19 mouse cellular contexts compared by ENCODE assay signal in the genomic region with DNA sequence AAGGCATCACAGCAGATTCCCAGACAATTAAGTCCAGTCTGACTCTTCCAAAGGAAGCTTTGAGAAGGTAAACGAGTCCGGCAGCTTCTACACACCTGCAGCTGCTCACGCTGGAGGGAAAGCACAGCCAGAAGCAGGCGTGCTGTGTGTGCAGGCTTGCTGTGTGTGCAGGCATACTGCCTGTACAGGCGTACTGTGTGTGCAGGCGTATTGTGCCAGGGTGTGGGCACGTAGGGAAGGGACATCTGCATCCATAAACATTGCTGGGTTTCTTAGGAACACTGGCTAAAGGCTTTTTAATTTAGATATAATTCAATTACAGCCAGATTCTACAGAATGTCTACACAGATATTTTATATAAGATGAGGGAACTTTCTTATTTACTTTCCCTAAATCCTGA. TPM values are rescaled to one million over a fixed set of nuclear protein-coding genes. Genes with fewer than 3 reads are reported as not detected.
A peak's percentile ranks its signal among the peaks of the same experiment; 100 is the strongest.
DNase-seq lines count a peak whose midpoint lies in the region; ATAC-seq and TF ChIP-seq lines count a peak whose summit lies in the region.
"Had no signal": no experiment of that assay in that cellular context is flagged by ENCODE, and none has a peak within 500 bp of the region (broad histone marks: within the 10 kb centered on the region; RNA-seq: fewer than 3 reads in every experiment).

No protein-coding gene starts in this region.

- H3K4me1 ChIP-seq in heart, embryonic 13.5 days: peaks cover 71% of the 10 kb centered on the region
- peaks cover 38% of the 10 kb centered on the region for H3K4me1 ChIP-seq in kidney, postnatal 0 days (replicated peaks; ENCODE audit: insufficient read depth, low read length)
- H3K4me1 ChIP-seq in embryonic facial prominence, embryonic 13.5 days: peaks cover 50% of the 10 kb centered on the region

- no peak for TF ChIP-seq CTCF in kidney, postnatal 0 days (IDR thresholded peaks at IDR 0.05; ENCODE audit: low read depth)

- H3K4me3 ChIP-seq in heart, embryonic 13.5 days: no peak overlapping the region
- H3K4me3 ChIP-seq in kidney, postnatal 0 days (replicated peaks; ENCODE audit: low read depth, low read length): no peak overlapping the region
- H3K4me3 ChIP-seq in embryonic facial prominence, embryonic 13.5 days: no peak overlapping the region
- H3K4me3 ChIP-seq: forebrain, embryonic 15.5 days; neural tube, embryonic 15.5 days had no signal

- intact Hi-C loops in heart, postnatal 36 days (cut with DNase I): no loop called here

- DNase-seq in heart, postnatal 36 days: no peak
- no peak for DNase-seq in kidney, postnatal 0 days (ENCODE audit: low spot score)
- no peak for DNase-seq in kidney, adult 11 months
- peak; percentile 41 for DNase-seq in right cerebral cortex, postnatal 25 days
- no peak for DNase-seq in right cerebral cortex, adult 18-20 months
- no peak for DNase-seq in ovary, postnatal 36 days (ENCODE audit: low spot score)
- DNase-seq: adrenal gland, adult 2 months; B cell, adult 2 months; cerebellum, adult 18-20 months; cerebellum, postnatal 25 days; gastrocnemius, postnatal 25 days; right cerebral cortex, postnatal 14 days; spleen, adult 18-20 months; thymus, postnatal 14 days had no signal

- WGBS in heart, embryonic 13.5 days: 79% methylated on average over 7 of the region's 7 CpGs
- 61% methylated on average over 7 of the region's 7 CpGs for WGBS in kidney, postnatal 0 days
- 68% methylated on average over 7 of the region's 7 CpGs for WGBS in embryonic facial prominence, embryonic 13.5 days

- H3K27me3 ChIP-seq in heart, embryonic 13.5 days (replicated peaks): no peaks in the 10 kb centered on the region
- H3K27me3 ChIP-seq in kidney, postnatal 0 days (ENCODE audit: insufficient read depth, low read length): no peaks in the 10 kb centered on the region
- H3K27me3 ChIP-seq in embryonic facial prominence, embryonic 13.5 days: no peaks in the 10 kb centered on the region
- H3K27me3 ChIP-seq: embryonic facial prominence, embryonic 15.5 days; forebrain, embryonic 15.5 days; neural tube, embryonic 15.5 days had no signal

- H3K9ac ChIP-seq in heart, embryonic 13.5 days: no peak overlapping the region
- H3K9ac ChIP-seq in kidney, postnatal 0 days (ENCODE audit: low read depth, low read length): no peak overlapping the region
- no peak overlapping the region for H3K9ac ChIP-seq in embryonic facial prominence, embryonic 13.5 days
- H3K9ac ChIP-seq: embryonic facial prominence, embryonic 15.5 days; forebrain, embryonic 15.5 days; neural tube, embryonic 15.5 days had no signal

- ATAC-seq in heart, embryonic 13.5 days (ENCODE audit: extremely low read depth, insufficient number of reproducible peaks, low FRiP score, low TSS enrichment): no peak
- ATAC-seq in kidney, postnatal 0 days (replicated peaks; ENCODE audit: low FRiP score, low read depth): no peak
- no peak for ATAC-seq in embryonic facial prominence, embryonic 13.5 days (ENCODE audit: insufficient number of reproducible peaks, insufficient read depth, low FRiP score, low TSS enrichment, low read depth)

- H3K4me2 ChIP-seq in heart, embryonic 13.5 days: no peak overlapping the region
- H3K4me2 ChIP-seq in kidney, postnatal 0 days (ENCODE audit: low read length): no peak overlapping the region
- no peak overlapping the region for H3K4me2 ChIP-seq in embryonic facial prominence, embryonic 13.5 days
- H3K4me2 ChIP-seq: forebrain, embryonic 15.5 days had no signal

- peak overlapping the region; percentile 55; the same call in 1 of the 2 replicates for H3K27ac ChIP-seq in heart, embryonic 13.5 days (replicated peaks)
- peak overlapping the region; percentile 64; the same call in 1 of the 2 replicates for H3K27ac ChIP-seq in kidney, postnatal 0 days
- peak overlapping the region; percentile 44; the same call in 1 of the 2 replicates for H3K27ac ChIP-seq in embryonic facial prominence, embryonic 13.5 days

- H3K9me3 ChIP-seq in heart, embryonic 13.5 days: no peaks in the 10 kb centered on the region
- no peaks in the 10 kb centered on the region for H3K9me3 ChIP-seq in kidney, postnatal 0 days (replicated peaks; ENCODE audit: low read length)
- no peaks in the 10 kb centered on the region for H3K9me3 ChIP-seq in embryonic facial prominence, embryonic 13.5 days
- H3K9me3 ChIP-seq: embryonic facial prominence, embryonic 15.5 days; forebrain, embryonic 15.5 days; neural tube, embryonic 15.5 days had no signal

- H3K36me3 ChIP-seq in heart, embryonic 13.5 days: no peaks in the 10 kb centered on the region
- no peaks in the 10 kb centered on the region for H3K36me3 ChIP-seq in kidney, postnatal 0 days (ENCODE audit: insufficient read depth, low read length)
- no peaks in the 10 kb centered on the region for H3K36me3 ChIP-seq in embryonic facial prominence, embryonic 13.5 days
- H3K36me3 ChIP-seq: embryonic facial prominence, embryonic 15.5 days; forebrain, embryonic 15.5 days; neural tube, embryonic 15.5 days had no signal

RNA-seq across cellular contexts. Expression of a gene that starts 59.4 kb away (rescaled TPM):
- 10.6 and 11.1 TPM in 2 replicates for polyA plus RNA-seq in heart, embryonic 13.5 days (2015; fragmentation: Nextera tagmentation; extraction: Ambion mirVana)
- 10 to 100 TPM; 26.1 to 28.3 TPM for total RNA-seq in heart, postnatal 36 days (2021)
- 18.3 and 19.5 TPM in 2 replicates for polyA plus RNA-seq in kidney, postnatal 0 days (2015; fragmentation: Nextera tagmentation; extraction: Ambion mirVana)
- 12.5 and 12.9 TPM in 2 replicates for polyA plus RNA-seq in embryonic facial prominence, embryonic 13.5 days (2015; fragmentation: Nextera tagmentation; extraction: Ambion mirVana)
